Mouse (Mus musculus) CD4-positive helper T cell, adult 2 months (primary cell): Measurements from ENCODE around the gene Bbs9.
A peak's percentile ranks its signal among the peaks of the same experiment; 100 is the strongest.

ENCODE experiments used
- DNase-seq: peaks from one replicate; pipeline ENCODE4 v3.0.0-alpha.2; 2012; ENCODE audit warnings: low read depth, missing footprints, low spot score

The Bbs9 gene

GRCm38 (mm10) chr9:22532810-22533447, 57.4 kb downstream of the Bbs9 start:
- peak; percentile 7 for DNase-seq

DNA sequence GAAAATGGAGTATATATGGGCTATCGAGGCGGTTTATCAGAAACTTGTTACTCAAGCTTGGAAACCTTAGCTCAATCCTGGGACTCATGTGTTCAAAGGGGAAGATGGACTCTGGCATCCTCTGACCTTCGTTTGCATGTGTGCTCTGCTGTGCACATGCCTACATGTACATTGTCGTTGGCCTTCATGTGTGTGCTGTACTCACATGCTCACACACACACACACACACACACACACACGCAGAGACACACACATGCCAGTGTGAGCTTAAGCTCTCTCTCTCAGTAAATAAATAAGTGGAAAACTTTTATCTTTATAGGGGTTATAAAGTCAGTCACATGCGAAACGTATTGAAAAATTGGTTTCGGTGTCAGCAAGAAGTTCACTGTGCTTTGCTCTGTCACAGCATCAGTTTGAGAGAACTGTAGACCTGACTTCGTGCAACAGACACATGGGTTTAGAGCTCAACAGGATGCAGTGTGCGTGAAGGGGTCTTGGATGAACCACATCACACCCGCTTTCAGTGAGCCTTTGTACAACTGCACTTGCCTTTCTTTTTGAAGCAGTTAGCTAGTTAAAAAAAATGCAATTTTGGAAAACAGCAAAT, 62.4 kb downstream of the Bbs9 start:
- DNase-seq: no peak

DNA sequence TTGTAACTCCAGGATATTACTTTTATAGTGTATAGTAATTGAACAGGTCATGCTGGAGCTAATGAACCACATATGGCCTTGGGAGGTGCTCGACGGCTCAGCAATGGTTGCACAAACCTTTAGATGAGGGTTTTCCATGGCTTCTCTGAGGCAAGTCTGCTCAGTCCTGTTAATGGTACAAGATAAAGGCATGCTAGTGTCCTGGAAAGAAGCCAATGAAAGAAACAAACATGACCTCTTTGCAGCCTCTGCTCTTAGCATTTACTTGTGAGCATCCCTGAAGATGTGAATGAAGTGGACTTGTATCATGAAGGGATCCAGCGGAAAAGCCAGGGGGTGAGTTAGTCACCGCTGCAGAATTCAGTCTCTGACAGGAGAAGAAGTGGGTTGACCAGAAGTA, 64.0 kb downstream of the Bbs9 start:
- no peak for DNase-seq

GRCm38 (mm10) chr9:22541130-22541529, 65.6 kb downstream of the Bbs9 start:
- no peak for DNase-seq

GRCm38 (mm10) chr9:22543467-22543866, 68.0 kb downstream of the Bbs9 start:
- DNase-seq: no peak

DNA sequence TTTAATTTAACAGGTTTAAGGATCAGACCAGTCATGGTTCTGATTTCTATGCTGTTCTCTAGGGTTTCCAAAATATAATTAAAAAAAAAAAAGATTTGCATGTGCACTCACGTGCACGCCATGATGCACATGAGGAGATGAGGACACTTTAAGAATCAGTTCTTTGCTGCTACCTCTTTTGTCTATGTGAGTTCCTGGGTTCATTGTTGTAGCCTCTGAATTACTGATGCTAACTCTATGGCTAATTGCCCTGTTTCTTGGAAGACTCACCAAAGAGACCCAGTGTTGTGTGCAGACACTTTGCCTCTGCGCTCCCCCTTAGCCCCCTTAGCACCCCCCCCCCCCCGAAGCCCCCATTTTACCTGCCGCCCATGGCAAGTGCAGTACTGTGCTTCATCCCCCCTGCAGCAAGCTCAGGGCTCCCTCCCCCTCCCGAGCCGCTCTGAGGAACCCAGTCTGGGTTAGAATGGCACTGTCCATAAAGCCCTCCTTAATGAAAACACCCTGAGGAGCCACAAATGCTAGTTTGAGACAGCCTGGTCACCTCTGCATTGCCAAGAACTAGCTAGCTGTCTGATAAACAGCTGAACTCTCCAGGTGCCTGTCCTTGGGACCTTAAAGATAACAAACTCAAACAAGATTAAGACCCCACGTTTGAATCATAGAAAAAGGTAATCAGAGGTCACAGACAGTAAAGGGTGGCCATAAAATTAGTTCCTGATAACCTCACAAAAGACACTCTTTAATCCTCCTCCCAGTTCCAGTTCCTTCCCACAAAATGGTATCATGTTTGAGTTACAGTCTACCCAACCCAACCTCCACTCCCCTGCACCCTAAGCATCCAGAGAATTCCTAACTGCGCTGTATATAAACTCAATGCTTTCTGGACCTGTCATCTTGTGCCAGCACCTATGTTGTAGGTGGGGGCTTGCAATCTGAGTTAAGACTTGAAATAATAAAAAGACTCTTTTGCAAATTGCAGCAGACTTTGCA, 69.1 kb downstream of the Bbs9 start:
- DNase-seq: no peak

GRCm38 (mm10) chr9:22551273-22551672, 75.8 kb downstream of the Bbs9 start:
- DNase-seq: no peak

- DNase-seq: no peak
Observed at GRCm38 (mm10) chr9:22556076-22556475, 80.6 kb downstream of the Bbs9 start.

DNA sequence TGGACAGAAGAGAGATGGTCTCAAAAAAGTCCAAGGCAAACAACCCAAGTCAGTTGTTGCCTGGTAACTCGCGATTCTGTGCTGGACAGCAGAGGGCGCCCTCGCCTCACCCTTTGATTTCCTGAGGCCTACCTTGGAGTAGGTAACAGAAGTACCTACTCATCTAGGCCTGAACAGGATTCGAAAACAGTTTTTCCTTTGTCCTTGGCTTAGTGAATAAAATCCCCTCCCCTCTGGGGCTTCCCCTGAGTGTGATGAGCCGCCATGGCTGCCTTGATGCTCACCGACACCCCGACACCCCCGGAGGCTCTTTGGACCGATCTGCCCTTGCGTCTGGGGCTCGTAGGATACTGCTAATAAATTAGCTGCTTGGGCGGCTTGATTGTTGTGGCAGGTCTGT, 82.0 kb downstream of the Bbs9 start:
- DNase-seq: peak; percentile 49

GRCm38 (mm10) chr9:22563612-22564347, 88.3 kb downstream of the Bbs9 start:
- DNase-seq: no peak

GRCm38 (mm10) chr9:22567726-22568125, 92.2 kb downstream of the Bbs9 start:
- no peak for DNase-seq

DNA sequence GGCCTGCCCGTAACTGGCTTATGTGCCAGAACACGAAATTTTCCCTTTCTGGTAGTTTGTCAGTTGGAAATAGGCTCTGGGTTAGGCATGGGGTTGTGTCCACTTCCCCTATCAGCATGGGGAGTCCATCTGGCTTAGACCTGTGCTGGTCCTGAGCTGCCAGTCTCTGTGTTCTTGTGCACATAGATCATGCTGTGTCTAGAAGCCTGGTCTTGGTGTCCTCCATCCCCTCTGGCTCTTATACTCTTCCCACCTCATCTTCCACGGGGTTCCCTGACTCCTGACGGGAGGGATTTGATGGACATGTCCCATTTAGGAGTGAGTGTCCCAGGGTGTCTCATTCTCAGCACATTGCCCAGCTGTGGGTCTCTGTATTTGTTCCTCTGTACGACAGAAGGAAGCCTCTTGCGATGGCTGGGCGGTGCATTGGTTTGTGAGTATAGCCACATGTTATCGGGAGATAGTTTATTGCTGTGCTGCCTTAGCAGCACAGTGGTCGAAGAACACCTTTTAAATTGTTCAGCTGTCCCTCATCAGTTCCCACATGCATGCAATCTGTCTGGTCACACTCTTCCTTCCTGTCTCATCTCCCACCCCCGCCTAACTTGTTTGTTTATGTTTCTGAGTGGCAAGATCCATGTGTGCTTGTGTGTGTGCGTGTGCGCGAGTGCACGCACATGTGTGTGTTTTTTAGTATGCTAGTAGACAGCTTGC, 101.1 kb downstream of the Bbs9 start:
- no peak for DNase-seq

DNA sequence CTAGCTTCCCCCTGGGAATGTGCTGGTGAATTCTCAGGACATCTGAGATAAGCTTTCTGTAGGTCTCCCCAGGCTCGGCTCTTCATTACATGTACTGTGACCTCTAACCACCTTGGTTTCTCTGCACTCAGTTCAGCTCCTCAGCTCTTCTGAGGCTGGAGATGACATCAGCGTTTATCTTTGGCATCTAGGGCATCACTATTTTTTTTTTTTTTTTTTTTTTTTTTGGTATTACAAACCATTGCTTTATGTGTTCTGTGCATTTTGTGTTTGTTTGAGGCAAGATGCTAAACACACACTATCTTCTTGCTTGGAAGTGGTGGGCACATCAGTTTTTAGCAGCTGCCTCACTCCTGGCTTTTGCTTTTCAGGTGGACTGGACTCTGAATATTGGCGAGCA, 102.8 kb downstream of the Bbs9 start:
- no peak for DNase-seq

- DNase-seq: no peak
Observed at GRCm38 (mm10) chr9:22584221-22584620, 108.7 kb downstream of the Bbs9 start.

DNA sequence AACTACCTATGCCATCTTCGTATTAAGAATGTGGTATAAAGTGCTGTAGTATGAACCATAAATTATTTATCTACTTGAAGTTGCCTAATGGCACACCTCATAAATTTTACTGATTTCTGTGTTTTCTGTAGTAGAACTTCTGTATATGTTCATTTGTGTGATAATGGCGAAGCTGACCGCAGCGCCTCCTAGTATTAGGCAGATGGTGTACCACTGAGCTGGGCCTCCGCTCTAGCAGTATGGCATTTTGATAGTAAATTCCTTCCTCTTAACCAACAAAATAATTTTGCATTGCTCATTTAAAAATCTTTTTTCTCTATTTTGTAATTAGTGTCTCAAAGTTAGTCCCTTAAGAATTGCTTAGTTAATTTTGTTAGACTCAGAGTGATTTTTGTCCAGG, 117.5 kb downstream of the Bbs9 start:
- DNase-seq: no peak

- no peak for DNase-seq
Observed at GRCm38 (mm10) chr9:22596650-22597049, 121.1 kb downstream of the Bbs9 start.

- DNase-seq: no peak
Observed at GRCm38 (mm10) chr9:22613271-22613824, 137.8 kb downstream of the Bbs9 start.

GRCm38 (mm10) chr9:22619245-22619644, 143.7 kb downstream of the Bbs9 start:
- DNase-seq: no peak

DNA sequence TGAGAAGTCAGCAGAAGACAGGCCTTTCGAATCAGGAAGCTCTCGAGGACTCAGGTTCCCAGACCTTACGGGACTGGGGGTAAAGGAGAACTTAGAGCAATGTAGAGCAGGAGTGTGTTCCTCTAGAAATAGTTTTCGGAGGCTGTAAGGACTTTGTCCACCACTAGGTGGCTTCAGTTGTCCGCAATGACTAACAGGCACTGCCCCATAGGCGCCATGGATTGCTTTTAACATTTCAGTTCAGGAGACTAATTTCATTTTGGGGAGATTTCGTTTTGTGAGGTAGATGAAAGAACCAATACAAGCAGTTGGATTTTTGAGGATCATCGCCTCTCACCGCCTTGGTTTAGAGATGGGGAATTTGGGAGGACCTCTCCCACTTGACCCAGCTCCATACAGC, 149.5 kb downstream of the Bbs9 start:
- DNase-seq: peak; percentile 57

- peak; percentile 29 for DNase-seq
Observed at GRCm38 (mm10) chr9:22626014-22626413, 150.5 kb downstream of the Bbs9 start.

DNA sequence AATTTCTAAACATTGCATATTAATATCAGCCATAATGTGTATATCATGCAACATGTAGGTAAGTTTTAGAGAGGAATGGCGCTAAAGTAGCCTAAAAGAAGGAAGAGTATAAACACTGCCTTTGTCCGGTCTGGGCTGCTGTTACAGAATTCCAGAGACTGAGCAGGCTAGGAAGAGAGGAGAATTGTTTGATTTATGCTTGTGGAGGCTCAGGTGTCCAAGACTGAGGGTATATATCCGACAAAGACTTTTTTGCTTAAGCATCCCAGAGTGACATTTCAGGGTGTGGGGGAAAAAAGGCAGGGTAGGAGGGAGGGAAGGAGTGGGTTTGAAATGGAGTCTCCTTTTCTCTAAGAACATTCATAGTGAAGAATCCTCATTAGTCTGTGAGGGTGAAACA, 152.4 kb downstream of the Bbs9 start:
- DNase-seq: no peak
